Mouse (Mus musculus) thymus, adult 2 months (tissue): ENCODE data around the gene Acp2.

ENCODE experiments used
- CTCF ChIP-seq: fragments of 200-500 bp; IDR thresholded peaks from 2 replicates; pipeline ENCODE4 v1.5.1; 2012; ENCODE audit warnings: mild to moderate bottlenecking, control low read depth, low read length, moderate library complexity, borderline replicate concordance; ENCODE audit not compliant: control insufficient read depth, poor library complexity, insufficient read depth; ENCODE audit errors: extremely low read depth
- POLR2A ChIP-seq: fragments of 200-500 bp; IDR thresholded peaks from 2 replicates; pipeline ENCODE4 v1.6.1; 2012; ENCODE audit warnings: mild to moderate bottlenecking, low read length, control low read depth, moderate library complexity; ENCODE audit not compliant: control insufficient read depth, poor library complexity, insufficient read depth; ENCODE audit errors: extremely low read depth

- no peak for TF ChIP-seq POLR2A
- no peak for TF ChIP-seq CTCF
These were observed 49.3 kb downstream of the Acp2 start for GRCm38 (mm10) chr2:91252001-91252400.
